In the genomic region with DNA sequence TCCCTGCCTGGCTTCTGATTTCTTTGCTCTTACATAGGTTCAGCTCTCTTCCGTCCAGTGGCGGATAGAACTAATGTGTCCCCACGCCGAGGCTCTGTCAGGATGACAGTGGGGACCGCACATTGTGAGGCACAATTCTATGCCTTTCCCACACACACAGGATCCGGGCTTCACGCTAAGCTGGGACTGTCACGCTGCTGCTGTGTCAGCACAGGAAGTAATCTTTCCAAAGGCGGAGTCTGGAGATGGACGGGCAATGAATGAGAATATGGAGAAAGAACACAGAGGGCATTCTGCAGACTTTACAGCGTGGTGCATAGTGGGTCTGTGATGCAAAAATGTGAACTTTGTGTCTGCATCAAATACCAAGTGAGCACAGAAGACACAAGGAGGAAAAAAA, we compare ENCODE assay signal across 8 mouse cellular contexts.
A peak's percentile ranks its signal among the peaks of the same experiment; 100 is the strongest.
DNase-seq lines count a peak whose midpoint lies in the region; ATAC-seq and TF ChIP-seq lines count a peak whose summit lies in the region.

No protein-coding gene starts in this region.

- intact Hi-C loops in left cerebral cortex, postnatal 10 days (cut with DNase I) = no loop called here

- TF ChIP-seq POLR2A in embryonic fibroblast, embryonic 13.5 days (IDR thresholded peaks at IDR 0.05; ENCODE audit: low read depth, low read length) = no peak

- no peak overlapping the region for H3K4me2 ChIP-seq in kidney, postnatal 0 days (ENCODE audit: low read length)
- peak overlapping the region; percentile 13; the same call in 1 of the 2 replicates for H3K4me2 ChIP-seq in hindbrain, embryonic 15.5 days
- H3K4me2 ChIP-seq in midbrain, postnatal 0 days (ENCODE audit: low read depth, low read length, poor library complexity, severe bottlenecking) = no peak overlapping the region

- 0 out of 2 replicates have a peak, but pooled peaks cover 4% of the 10 kb centered on the region for H3K36me3 ChIP-seq in kidney, postnatal 0 days (ENCODE audit: insufficient read depth, low read length)
- no peaks in the 10 kb centered on the region for H3K36me3 ChIP-seq in hindbrain, embryonic 15.5 days
- no peaks in the 10 kb centered on the region; the same call in 1 of the 2 replicates for H3K36me3 ChIP-seq in midbrain, postnatal 0 days (ENCODE audit: insufficient read depth, low read length)

- H3K27me3 ChIP-seq in kidney, postnatal 0 days (ENCODE audit: insufficient read depth, low read length) = no peaks in the 10 kb centered on the region
- H3K27me3 ChIP-seq in hindbrain, embryonic 15.5 days = no peaks in the 10 kb centered on the region
- no peaks in the 10 kb centered on the region for H3K27me3 ChIP-seq in midbrain, postnatal 0 days (ENCODE audit: insufficient read depth, low read length)

- no peak for DNase-seq in kidney, postnatal 0 days (ENCODE audit: low spot score)
- no peak for DNase-seq in kidney, adult 8-10 months
- DNase-seq in midbrain, postnatal 0 days (ENCODE audit: low spot score) = no peak
- DNase-seq in layer of hippocampus, postnatal 14 days (ENCODE audit: low spot score in 2 of 2) = no peak
- DNase-seq in thymus, postnatal 0 days (ENCODE audit: low spot score) = no peak
- no peak for DNase-seq in left cerebral cortex, postnatal 10 days (ENCODE audit: extremely low spot score in 1 of 2, low spot score in 2 of 2)

- WGBS in kidney, postnatal 0 days = 41% methylated on average over 11 of the region's 11 CpGs
- WGBS in hindbrain, embryonic 15.5 days = 25% methylated on average over 11 of the region's 11 CpGs
- WGBS in midbrain, postnatal 0 days = 36% methylated on average over 11 of the region's 11 CpGs

- no peaks in the 10 kb centered on the region for H3K9me3 ChIP-seq in kidney, postnatal 0 days (replicated peaks; ENCODE audit: low read length)
- no peaks in the 10 kb centered on the region for H3K9me3 ChIP-seq in hindbrain, embryonic 15.5 days
- H3K9me3 ChIP-seq in midbrain, postnatal 0 days (ENCODE audit: low read length) = no peaks in the 10 kb centered on the region

- H3K9ac ChIP-seq in kidney, postnatal 0 days (ENCODE audit: low read depth, low read length) = no peak overlapping the region; the same call in 1 of the 2 replicates
- no peak overlapping the region for H3K9ac ChIP-seq in hindbrain, embryonic 15.5 days
- no peak overlapping the region for H3K9ac ChIP-seq in midbrain, postnatal 0 days (replicated peaks; ENCODE audit: low read length, poor library complexity, severe bottlenecking)

- no peak for TF ChIP-seq CTCF in kidney, postnatal 0 days (IDR thresholded peaks at IDR 0.05; ENCODE audit: low read depth)
- TF ChIP-seq CTCF in embryonic fibroblast, embryonic 13.5 days (IDR thresholded peaks at IDR 0.05; ENCODE audit: borderline replicate concordance, insufficient read depth, low read length) = no peak
- TF ChIP-seq CTCF in midbrain, postnatal 0 days (IDR thresholded peaks at IDR 0.05) = no peak

- peaks cover 66% of the 10 kb centered on the region for H3K4me1 ChIP-seq in kidney, postnatal 0 days (replicated peaks; ENCODE audit: insufficient read depth, low read length)
- H3K4me1 ChIP-seq in embryonic fibroblast, embryonic 13.5 days (ENCODE audit: control insufficient read depth, insufficient read depth, low read length) = peaks cover 35% of the 10 kb centered on the region
- peaks cover 85% of the 10 kb centered on the region for H3K4me1 ChIP-seq in hindbrain, embryonic 15.5 days (replicated peaks)
- H3K4me1 ChIP-seq in midbrain, postnatal 0 days (ENCODE audit: insufficient read depth, low read length) = peaks cover 36% of the 10 kb centered on the region

- H3K27ac ChIP-seq in kidney, postnatal 0 days = peak overlapping the region; percentile 37; the same call in 1 of the 2 replicates
- peak overlapping the region; percentile 75 for H3K27ac ChIP-seq in embryonic fibroblast, embryonic 13.5 days (ENCODE audit: insufficient read depth, low read length)
- peak overlapping the region; percentile 84 for H3K27ac ChIP-seq in hindbrain, embryonic 15.5 days (replicated peaks)
- peak overlapping the region; percentile 59 for H3K27ac ChIP-seq in midbrain, postnatal 0 days (ENCODE audit: low read depth, low read length)

- H3K4me3 ChIP-seq in kidney, postnatal 0 days (replicated peaks; ENCODE audit: low read depth, low read length) = no peak overlapping the region
- H3K4me3 ChIP-seq in embryonic fibroblast, embryonic 13.5 days (ENCODE audit: insufficient read depth, low read length) = no peak overlapping the region
- no peak overlapping the region for H3K4me3 ChIP-seq in hindbrain, embryonic 15.5 days
- H3K4me3 ChIP-seq in midbrain, postnatal 0 days (ENCODE audit: low read depth, low read length) = no peak overlapping the region

- no peak for ATAC-seq in kidney, postnatal 0 days (replicated peaks; ENCODE audit: low FRiP score, low read depth)
- ATAC-seq in hindbrain, embryonic 15.5 days (ENCODE audit: low FRiP score, low read depth) = peak; percentile 0; the same call in 1 of the 2 replicates
- ATAC-seq in midbrain, postnatal 0 days (ENCODE audit: low FRiP score) = peak; percentile 17; the same call in 1 of the 2 replicates
